Mouse (Mus musculus) lung, postnatal 0 days (tissue): ENCODE results near the gene Ddx59. TPM values are rescaled to one million over a fixed set of nuclear protein-coding genes. Genes with fewer than 3 reads are reported as not detected.

Experiments used
- ATAC-seq: fragments of 200-750 bp; cut with Nextera tagmentation; 2 replicates; pipeline ENCODE4 v1.8.0; 2017; ENCODE audit warnings: moderate library complexity
- DNase-seq: peaks from one replicate; pipeline ENCODE4 v3.0.0-alpha.2; 2016; ENCODE audit warnings: low spot score
- H3K27ac ChIP-seq: fragments of 300-500 bp; sonication (generic); 2 replicates; pipeline ENCODE4 v1.5.1; 2014; ENCODE audit warnings: antibody characterized with exemption, mild to moderate bottlenecking, low read length, mixed read lengths
- H3K27me3 ChIP-seq: fragments of 300-500 bp; sonication (generic); replicated peaks from 2 replicates; pipeline ENCODE4 v1.6.1; 2014; ENCODE audit warnings: low read length, mixed read lengths; ENCODE audit not compliant: insufficient read depth
- H3K36me3 ChIP-seq: fragments of 300-500 bp; sonication (generic); 2 replicates; pipeline ENCODE4 v1.6.1; 2014; ENCODE audit warnings: low read length, mixed read lengths; ENCODE audit not compliant: insufficient read depth
- H3K4me1 ChIP-seq: fragments of 300-500 bp; sonication (generic); 2 replicates; pipeline ENCODE4 v1.6.1; 2014; ENCODE audit warnings: antibody characterized with exemption, low read depth, low read length, mixed read lengths; ENCODE audit not compliant: insufficient read depth
- H3K4me2 ChIP-seq: fragments of 300-500 bp; sonication (generic); replicated peaks from 2 replicates; pipeline ENCODE4 v1.6.1; 2014; ENCODE audit warnings: low read depth, mild to moderate bottlenecking, low read length, moderate library complexity, mixed read lengths
- H3K4me3 ChIP-seq: fragments of 300-500 bp; sonication (generic); 2 replicates; pipeline ENCODE4 v1.5.1; 2014; ENCODE audit warnings: low read depth, low read length
- H3K9ac ChIP-seq: fragments of 300-500 bp; sonication (generic); replicated peaks from 2 replicates; pipeline ENCODE4 v1.6.1; 2014; ENCODE audit warnings: low read depth, mild to moderate bottlenecking
- H3K9me3 ChIP-seq: fragments of 300-500 bp; sonication (generic); 2 replicates; pipeline ENCODE4 v1.6.1; 2016; ENCODE audit warnings: low read length, mixed read lengths
- CTCF ChIP-seq: IDR thresholded peaks from 2 replicates; pipeline ENCODE4 v1.5.1; 2016; ENCODE audit warnings: antibody characterized with exemption, mild to moderate bottlenecking
- EP300 ChIP-seq: IDR thresholded peaks from 2 replicates; pipeline ENCODE4 v1.6.1; 2016; ENCODE audit warnings: antibody characterized with exemption, mild to moderate bottlenecking, control low read depth
- whole genome bisulfite sequencing: fragments of 180-500 bp; shearing (Covaris S2); extraction: QIAGEN DNeasy Blood & Tissue Kit; methylation state at CpG from one replicate; pipeline ENCODE4 v1.1.7; 2014; 5-methylcytosine and 5-hydroxymethylcytosine counted together
- polyA plus RNA-seq: library from polyadenylated mRNA; unstranded; fragments of >200 nt; fragmentation: Nextera tagmentation; extraction: Ambion mirVana; gene quantifications from 2 replicates; pipeline ENCODE4 v1.2.1, GENCODE M21; 2015

Gene Ddx59
- polyA plus RNA-seq, 1 experiment from 2014 or later: 8.0 TPM

DNA sequence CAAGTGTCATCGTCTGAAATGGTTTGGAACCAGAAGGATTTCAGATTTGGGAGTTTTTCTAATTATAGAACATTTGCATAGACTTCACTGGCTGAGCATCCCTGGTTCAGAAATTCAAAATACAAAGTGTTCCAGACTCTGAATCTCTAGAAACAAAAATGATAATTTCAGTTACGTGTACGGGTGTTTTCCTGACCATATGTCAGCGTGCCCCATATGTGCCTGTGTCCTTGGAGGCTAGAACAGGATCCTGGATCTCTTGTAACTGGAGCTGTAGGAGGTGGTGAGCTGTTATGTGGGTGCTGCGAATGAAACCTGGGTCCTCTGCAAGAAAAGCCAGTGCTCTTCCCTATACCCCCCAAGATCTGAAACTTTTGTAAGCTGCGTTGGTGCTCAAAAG lies 3.3 kb downstream of the Ddx59 start:
- H3K4me3 ChIP-seq: no peak overlapping the region
- ATAC-seq (no peak), DNase-seq (no peak)
- TF ChIP-seq CTCF: no peak
- no peak for TF ChIP-seq EP300
- no peaks in the 10 kb centered on the region for H3K36me3 ChIP-seq
- no peaks in the 10 kb centered on the region for H3K9me3 ChIP-seq
- H3K4me1 ChIP-seq: peaks cover 3% of the 10 kb centered on the region; the same call in 1 of the 2 replicates
- WGBS: 88% methylated on average over 6 of the region's 6 CpGs
- H3K27ac ChIP-seq: no peak overlapping the region
- no peak overlapping the region for H3K4me2 ChIP-seq
- H3K27me3 ChIP-seq: no peaks in the 10 kb centered on the region
- no peak overlapping the region for H3K9ac ChIP-seq

DNA sequence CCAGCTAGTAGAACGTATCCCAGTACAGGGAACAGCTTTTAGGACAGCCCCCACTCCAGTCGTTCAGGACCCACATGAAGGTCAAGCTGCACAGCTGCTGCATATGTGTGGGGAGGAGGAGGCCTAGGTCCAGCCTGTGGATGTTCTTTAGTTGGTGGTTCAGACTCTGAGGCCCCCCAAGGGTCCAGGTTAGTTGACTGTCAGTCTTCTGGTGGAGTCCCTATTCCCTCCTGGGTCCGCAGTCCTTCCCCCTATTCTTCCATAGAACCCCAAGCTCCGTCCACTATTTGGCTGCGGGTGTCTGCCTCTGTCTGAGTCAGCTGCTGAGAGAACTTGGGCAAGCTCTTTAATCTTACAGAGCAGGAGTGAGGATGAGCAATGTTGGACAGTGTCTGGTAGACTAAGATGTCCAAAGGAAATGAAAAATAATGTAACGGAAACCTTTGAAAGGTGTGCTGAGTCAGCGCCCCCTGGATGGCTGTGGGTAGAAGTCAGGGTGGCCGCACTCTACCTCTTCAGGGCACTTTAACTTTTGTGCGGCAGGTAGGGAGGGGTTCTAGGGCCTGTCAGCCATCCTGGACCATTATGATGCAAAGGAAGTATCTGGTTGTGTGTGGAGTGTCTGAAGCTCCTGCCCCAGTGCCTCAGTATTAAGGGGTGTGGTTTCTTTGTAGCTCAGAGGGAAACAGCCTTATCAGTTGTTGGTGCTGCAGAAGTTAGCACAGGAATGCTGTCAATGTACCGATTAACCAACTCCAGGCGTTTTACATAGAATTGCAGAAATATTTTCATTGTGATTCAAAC lies 12.3 kb downstream of the Ddx59 start:
- H3K4me3 ChIP-seq: no peak overlapping the region
- no peak overlapping the region for H3K4me2 ChIP-seq
- H3K9ac ChIP-seq: no peak overlapping the region
- H3K4me1 ChIP-seq: no peaks in the 10 kb centered on the region
- no peak for ATAC-seq
- H3K27ac ChIP-seq: no peak overlapping the region
- no peaks in the 10 kb centered on the region for H3K27me3 ChIP-seq
- TF ChIP-seq CTCF: no peak
- no peak for TF ChIP-seq EP300
- DNase-seq: no peak
- H3K36me3 ChIP-seq: no peaks in the 10 kb centered on the region
- 71% methylated on average over 11 of the region's 11 CpGs for WGBS
- H3K9me3 ChIP-seq: no peaks in the 10 kb centered on the region

DNA sequence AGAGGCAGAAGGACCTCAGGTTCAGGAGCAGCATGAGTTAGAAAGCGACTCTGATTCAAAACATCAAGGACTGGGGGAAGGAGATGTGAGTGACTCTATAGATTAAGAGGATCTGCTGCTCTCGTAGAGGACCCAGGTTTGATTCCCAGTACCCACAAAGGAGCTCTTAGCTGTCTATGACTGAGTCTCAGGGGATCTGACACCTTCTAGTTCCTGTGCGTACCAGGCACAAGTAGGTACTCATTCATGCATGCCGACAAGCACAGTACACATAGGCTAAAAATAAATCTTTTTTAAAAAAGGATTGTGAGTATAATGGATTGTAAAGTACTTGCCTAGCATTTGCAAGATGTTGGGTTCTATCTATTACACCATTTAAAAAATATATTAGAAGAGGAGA lies 13.9 kb downstream of the Ddx59 start:
- Histone ChIP-seq H3K36me3 (no peaks in the 10 kb centered on the region), H3K9ac (no peak overlapping the region), H3K27me3 (no peaks in the 10 kb centered on the region), H3K27ac (no peak overlapping the region), H3K4me2 (no peak overlapping the region), H3K9me3 (no peaks in the 10 kb centered on the region), H3K4me1 (no peaks in the 10 kb centered on the region), H3K4me3 (no peak overlapping the region)
- 79% methylated on average over 4 of the region's 4 CpGs for WGBS
- TF ChIP-seq CTCF (no peak), EP300 (no peak)
- DNase-seq (no peak), ATAC-seq (no peak)

DNA sequence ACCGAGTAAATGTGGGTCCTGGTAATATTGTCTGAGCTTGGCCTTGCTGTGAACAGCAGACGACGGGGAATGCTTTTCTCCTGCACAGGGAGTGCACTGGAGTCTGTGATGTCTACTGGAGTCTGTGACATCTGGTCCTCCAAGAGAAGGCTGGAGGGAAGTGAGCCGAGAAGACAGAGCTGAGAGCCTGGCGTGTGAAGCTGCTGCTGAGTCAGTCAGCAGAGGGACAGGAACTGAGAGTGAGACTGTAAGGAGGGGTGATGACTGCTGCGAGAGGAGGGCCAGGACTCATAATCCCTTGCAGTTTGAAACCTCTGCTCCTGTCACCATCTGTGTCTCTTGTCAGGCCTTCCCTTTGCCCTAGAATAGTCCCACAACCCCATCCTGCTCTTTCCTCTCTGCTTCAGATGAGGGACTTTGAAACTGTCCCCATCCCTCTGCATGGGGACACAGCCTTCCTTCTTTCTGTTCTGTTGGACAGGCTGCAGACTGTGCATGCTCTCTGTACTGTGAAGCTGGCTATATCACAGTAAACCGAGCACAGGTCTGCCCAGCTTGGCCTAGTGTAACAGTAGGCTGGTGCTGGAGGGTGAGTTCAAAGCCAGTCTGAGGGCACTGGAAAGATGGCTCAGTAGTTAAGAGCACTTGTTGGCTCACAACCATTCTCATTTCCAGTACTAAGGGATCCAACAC lies 15.2 kb downstream of the Ddx59 start:
- WGBS: 57% methylated on average over 7 of the region's 7 CpGs

DNA sequence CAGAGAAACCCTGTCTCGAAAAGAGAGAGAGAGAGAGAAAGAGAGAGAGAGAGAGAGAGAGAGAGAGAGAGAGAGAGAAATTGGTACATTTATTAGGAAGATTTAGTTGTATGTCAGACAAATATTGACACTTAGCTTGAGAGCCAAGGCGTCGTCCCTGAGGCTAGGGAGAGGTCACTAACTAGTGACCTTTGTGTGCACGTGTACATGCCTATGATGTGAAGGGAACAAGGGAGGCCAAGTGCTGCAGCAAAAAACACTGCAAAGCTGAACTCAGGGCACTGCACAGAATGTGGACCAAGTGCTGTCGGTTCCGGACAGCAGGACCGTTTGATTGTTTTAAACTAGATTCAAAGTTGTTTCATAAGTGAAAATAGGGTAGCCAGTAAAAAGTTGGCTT lies 25.7 kb downstream of the Ddx59 start:
- no peaks in the 10 kb centered on the region for H3K36me3 ChIP-seq
- WGBS: 71% methylated on average over 7 of the region's 7 CpGs
- H3K9me3 ChIP-seq: no peaks in the 10 kb centered on the region
- ATAC-seq (no peak), DNase-seq (no peak)
- H3K4me2 ChIP-seq: no peak overlapping the region
- no peaks in the 10 kb centered on the region for H3K4me1 ChIP-seq
- H3K27me3 ChIP-seq: no peaks in the 10 kb centered on the region
- H3K4me3 ChIP-seq: no peak overlapping the region
- TF ChIP-seq EP300 (no peak), CTCF (no peak)
- H3K9ac ChIP-seq: no peak overlapping the region
- no peak overlapping the region for H3K27ac ChIP-seq

More for the DNA sequence above, 15.2 kb downstream of the Ddx59 start:
- Histone ChIP-seq H3K4me1 (no peaks in the 10 kb centered on the region), H3K9me3 (no peaks in the 10 kb centered on the region), H3K27ac (no peak overlapping the region), H3K9ac (no peak overlapping the region), H3K27me3 (no peaks in the 10 kb centered on the region), H3K4me3 (no peak overlapping the region), H3K36me3 (no peaks in the 10 kb centered on the region), H3K4me2 (no peak overlapping the region)
- no peak for TF ChIP-seq CTCF
- no peak for TF ChIP-seq EP300
- ATAC-seq (no peak), DNase-seq (no peak)

DNA sequence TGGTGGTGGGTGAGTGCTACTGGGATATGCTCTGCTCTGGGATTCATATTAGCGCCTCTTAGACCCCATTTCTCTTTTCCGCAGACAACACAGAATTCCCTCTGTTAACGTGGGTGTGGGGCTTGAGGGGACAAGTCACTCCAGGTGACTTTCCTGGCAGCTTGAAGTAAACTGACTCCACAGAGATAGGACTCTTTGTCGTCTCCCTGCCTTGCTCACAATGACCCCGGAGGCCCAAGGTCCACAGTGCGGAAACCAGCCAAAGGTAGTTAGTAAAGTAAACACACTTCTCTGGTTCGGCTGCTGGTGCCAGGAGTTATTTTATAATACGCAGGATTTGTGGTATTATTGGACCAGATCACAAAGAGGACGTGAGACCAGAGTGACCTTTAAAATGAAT lies 27.7 kb downstream of the Ddx59 start:
- ATAC-seq: no peak
- no peak overlapping the region for H3K9ac ChIP-seq
- H3K9me3 ChIP-seq: no peaks in the 10 kb centered on the region
- DNase-seq: no peak
- no peaks in the 10 kb centered on the region for H3K27me3 ChIP-seq
- H3K4me1 ChIP-seq: no peaks in the 10 kb centered on the region
- no peak for TF ChIP-seq EP300
- TF ChIP-seq CTCF: no peak
- H3K27ac ChIP-seq: no peak overlapping the region
- no peak overlapping the region for H3K4me2 ChIP-seq
- WGBS: 32% methylated on average over 9 of the region's 9 CpGs
- no peaks in the 10 kb centered on the region for H3K36me3 ChIP-seq
- H3K4me3 ChIP-seq: no peak overlapping the region
